Mouse (Mus musculus): Measurements from ENCODE around the gene Ing2. TPM values are rescaled to one million over a fixed set of nuclear protein-coding genes. Genes with fewer than 3 reads are reported as not detected.

Gene Ing2
- polyA plus RNA-seq (2015; fragmentation: Nextera tagmentation; extraction: Ambion mirVana), result 10.8 and 13.0 TPM in 2 replicates

DNA sequence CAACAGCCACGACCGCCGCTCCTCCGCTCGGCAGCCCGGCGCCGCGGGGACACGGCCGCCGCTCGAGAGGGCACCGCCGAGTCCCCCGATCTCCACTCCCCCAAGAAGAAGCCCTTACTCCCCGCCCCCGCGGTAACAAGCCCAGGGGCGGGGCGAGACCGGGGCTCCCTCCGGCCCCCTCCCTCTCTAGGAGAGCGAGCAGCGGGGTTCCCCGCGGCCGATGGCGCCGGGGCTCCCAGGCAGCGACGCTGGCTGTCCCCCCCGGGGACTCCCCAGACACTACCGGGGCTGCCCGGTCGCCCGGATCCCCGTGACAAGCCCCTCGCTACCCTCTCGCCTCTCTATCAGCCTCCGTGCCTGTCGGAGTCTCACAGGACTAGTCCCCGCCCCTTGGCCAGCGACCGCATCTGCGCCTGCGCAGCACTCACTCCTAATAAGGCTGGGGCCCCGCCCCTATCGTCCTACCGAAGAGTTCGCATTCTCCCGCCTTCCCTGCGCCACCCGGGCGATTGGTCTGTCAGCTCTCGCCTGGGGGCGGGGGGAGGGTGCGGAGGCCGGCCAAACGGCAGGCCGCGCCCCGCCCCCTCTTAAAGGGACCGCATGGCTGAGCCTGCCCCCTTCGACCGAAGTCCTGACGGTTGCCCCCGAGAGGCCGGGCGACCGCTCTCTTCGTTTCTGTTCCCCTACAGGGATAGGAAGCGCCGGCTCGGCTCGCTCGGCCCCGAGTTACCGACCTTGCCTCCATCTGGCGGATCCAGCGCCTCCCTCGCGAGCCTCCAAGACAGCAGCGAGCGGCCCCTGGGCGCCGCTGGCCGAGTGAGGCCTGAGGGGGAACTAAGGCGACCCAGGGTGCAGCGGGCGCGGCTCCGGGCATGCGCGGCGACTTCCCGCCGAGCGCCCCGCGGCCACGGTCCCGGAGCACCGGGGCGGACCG is at the start of gene Ing2:
Ing2 (minus strand) TSS at position 780 of the 934 bp plus-strand sequence.
- Histone ChIP-seq H3K27ac (peak within 1 kb of the TSS; percentile 99), H3K4me2 (peak within 1 kb of the TSS; percentile 80), H3K4me3 (replicated peaks) (peak within 1 kb of the TSS; percentile 99), H3K36me3 (no peaks in the 10 kb centered on the region), H3K9ac (peak within 1 kb of the TSS; percentile 94), H3K4me1 (peaks cover 16% of the 10 kb centered on the region), H3K27me3 (no peaks in the 10 kb centered on the region), H3K9me3 (replicated peaks) (no peaks in the 10 kb centered on the region)
- ATAC-seq (replicated peaks; ENCODE audit: low FRiP score), result peak; percentile 93
- under 1% methylated on average over 96 of the region's 106 CpGs for WGBS

DNA sequence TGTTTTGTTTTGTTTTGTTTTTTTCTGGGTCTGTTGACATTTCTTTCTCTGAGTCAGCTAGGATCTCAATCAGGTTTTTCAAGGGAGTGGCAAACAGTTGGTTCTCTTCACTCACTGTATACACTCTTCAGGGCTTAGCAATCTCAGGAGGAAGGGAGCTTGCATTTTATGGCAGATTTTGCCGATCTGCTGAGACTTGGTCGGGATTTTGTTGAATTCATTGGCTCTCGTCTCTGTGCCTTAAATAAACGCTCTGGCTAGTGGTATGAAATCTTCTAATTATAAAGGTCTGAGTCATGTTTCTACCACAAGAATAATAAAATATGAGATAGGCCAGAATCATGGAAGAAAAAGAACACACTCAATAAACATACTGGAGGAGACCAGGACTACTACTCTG is 46.3 kb upstream of the Ing2 start:
- Histone ChIP-seq H3K27ac (no peak overlapping the region), H3K9me3 (replicated peaks) (no peaks in the 10 kb centered on the region), H3K4me1 (0 out of 2 replicates have a peak, but pooled peaks cover 3% of the 10 kb centered on the region), H3K36me3 (no peaks in the 10 kb centered on the region), H3K9ac (no peak overlapping the region), H3K4me3 (replicated peaks) (no peak overlapping the region), H3K4me2 (no peak overlapping the region), H3K27me3 (no peaks in the 10 kb centered on the region)
- 38% methylated on average over 4 of the region's 4 CpGs for WGBS
- ATAC-seq (replicated peaks; ENCODE audit: low FRiP score), result no peak

DNA sequence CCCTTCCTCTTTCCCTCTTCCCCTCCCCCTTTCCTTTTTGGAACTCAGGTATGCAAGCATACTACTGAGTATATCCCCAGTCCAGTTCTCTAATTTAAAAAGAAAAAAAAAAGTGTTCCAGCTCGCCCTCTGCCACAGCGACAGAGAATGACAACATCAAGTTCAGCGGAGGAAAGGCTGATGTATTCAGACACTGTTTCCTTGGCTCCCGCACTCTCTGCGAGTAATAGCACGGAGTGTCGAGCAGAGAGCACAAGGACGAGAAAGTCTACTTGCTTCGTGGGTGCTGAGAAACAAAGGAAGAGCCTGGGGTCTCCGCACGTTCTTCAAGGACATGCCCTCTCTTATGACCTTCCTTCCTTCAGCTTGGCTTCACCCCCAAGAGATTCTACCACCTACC is 43.3 kb upstream of the Ing2 start:
- Histone ChIP-seq H3K4me2 (peak overlapping the region; percentile 16; the same call in 1 of the 2 replicates), H3K27ac (no peak overlapping the region), H3K36me3 (no peaks in the 10 kb centered on the region), H3K9me3 (replicated peaks) (no peaks in the 10 kb centered on the region), H3K4me1 (peaks cover 6% of the 10 kb centered on the region), H3K9ac (no peak overlapping the region), H3K27me3 (no peaks in the 10 kb centered on the region), H3K4me3 (replicated peaks) (no peak overlapping the region)
- ATAC-seq (replicated peaks; ENCODE audit: low FRiP score), result no peak
- 38% methylated on average over 11 of the region's 11 CpGs for WGBS

DNA sequence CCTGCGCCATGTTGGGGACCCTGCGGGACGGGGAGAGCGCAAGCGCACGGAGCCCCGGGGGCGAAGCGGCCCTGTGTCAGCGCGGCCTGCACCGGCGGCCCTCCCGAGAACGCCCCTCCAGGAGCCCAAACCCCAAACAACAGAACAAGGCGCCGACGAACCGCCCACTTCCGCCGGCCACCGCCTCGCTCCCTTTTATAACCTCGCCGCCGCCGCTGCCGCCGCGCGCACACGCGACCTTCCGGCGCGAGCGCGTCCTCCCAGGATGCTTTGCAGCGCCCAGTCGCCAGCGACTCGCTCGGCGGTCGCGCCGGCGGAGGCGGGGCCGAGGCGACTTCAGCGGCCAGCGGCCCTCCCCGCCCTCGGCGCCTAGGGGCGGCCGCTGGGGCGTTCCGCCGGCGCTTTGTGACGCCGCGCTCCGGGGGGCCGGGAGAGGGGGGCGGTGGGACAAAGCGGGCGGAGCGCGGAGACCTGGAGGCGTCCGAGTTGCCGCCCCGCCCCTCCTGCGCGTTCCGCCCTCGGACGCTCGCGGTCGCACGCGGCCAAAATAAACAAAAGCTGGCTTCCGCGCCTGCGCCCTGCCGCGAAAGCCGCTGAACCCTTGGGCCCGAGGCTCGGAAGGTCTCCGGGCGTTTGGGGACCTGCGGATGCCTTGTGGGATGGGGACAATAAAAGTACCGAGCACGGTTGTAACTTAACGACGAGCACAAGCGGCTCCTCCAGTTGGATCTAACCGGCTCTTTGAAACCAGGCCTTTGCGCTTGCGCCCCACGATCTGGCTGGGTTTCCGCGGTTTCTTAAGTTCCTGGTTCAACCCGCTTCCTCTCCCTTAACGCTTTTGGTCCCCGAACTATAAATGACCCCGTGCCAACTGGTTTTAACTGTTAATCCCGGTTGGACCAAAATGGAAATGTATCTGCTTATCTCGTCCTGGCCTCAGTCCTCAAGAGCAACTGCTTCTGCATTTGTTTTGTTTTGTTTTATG is 38.7 kb upstream of the Ing2 start, which contains the start of gene Cdkn2aip:
Cdkn2aip (minus strand) TSS at position 172 of the 985 bp plus-strand sequence.
- H3K27me3 ChIP-seq, result no peaks in the 10 kb centered on the region
- H3K27ac ChIP-seq, result peak within 1 kb of the TSS; percentile 98
- H3K4me1 ChIP-seq, result peaks cover 16% of the 10 kb centered on the region
- H3K9me3 ChIP-seq (replicated peaks), result no peaks in the 10 kb centered on the region
- peaks cover 17% of the 10 kb centered on the region for H3K36me3 ChIP-seq
- ATAC-seq (replicated peaks; ENCODE audit: low FRiP score), result peak; percentile 97
- under 1% methylated on average over 106 of the region's 114 CpGs for WGBS
- H3K4me2 ChIP-seq, result peak within 1 kb of the TSS; percentile 80
- peak within 1 kb of the TSS; percentile 70 for H3K4me3 ChIP-seq (replicated peaks)
- peak within 1 kb of the TSS; percentile 71 for H3K9ac ChIP-seq

DNA sequence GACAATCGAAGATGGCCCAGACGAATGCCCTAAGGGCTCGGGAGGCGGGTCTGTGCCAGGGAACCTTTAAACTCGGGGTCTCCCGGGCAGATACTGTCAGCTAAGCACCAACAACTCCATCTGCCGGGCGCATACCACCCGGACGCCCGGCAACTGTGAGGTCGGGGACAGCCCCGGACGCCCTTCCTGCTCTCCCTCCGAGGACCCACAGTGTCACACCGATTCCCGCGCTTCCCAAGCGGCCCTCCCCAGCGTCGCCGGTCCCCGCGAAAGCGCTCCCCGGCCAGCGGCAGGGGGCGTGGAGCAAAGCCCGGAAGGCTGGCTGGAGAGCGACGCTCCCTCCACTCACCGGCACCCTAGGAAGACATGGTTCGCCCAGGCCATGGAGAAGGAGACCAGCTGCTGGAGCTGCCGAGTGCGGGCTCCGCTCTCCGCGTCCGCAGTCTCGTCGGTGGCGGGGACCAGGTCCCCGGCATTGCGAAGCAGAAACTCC is 37.9 kb upstream of the Ing2 start:
- H3K9me3 ChIP-seq (replicated peaks), result no peaks in the 10 kb centered on the region
- whole genome bisulfite sequencing, result under 1% methylated on average over 44 of the region's 44 CpGs

DNA sequence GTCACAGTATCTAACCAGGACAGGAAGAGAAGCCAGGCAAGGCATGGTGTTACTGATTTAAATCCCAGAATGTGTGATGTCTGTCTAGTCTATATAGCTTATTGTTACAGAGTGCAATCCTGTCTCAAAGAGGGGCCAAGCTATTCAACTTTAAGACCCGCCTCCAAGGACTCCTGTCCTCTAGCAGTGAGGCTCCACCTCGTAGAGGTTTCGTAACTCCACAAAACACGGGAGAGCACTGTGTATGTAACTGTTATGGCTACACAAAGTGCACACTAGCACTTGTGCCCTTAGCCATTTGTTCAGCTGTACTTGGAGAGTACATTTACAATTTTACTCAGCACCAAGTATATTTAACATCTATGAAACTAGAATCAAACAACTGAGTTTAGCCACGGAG is 32.8 kb upstream of the Ing2 start:
- Histone ChIP-seq H3K9me3 (replicated peaks) (no peaks in the 10 kb centered on the region), H3K36me3 (peaks cover 56% of the 10 kb centered on the region), H3K9ac (no peak overlapping the region), H3K27ac (no peak overlapping the region), H3K4me3 (replicated peaks) (no peak overlapping the region), H3K27me3 (no peaks in the 10 kb centered on the region), H3K4me1 (peaks cover 10% of the 10 kb centered on the region; the same call in 1 of the 2 replicates), H3K4me2 (no peak overlapping the region)
- ATAC-seq (replicated peaks; ENCODE audit: low FRiP score), result 0 out of 2 replicates have a peak, but pooled peaks have one; percentile 33
- WGBS, result 88% methylated on average over 5 of the region's 5 CpGs

More for the DNA sequence above, 37.9 kb upstream of the Ing2 start:
- Histone ChIP-seq H3K4me1 (peaks cover 13% of the 10 kb centered on the region), H3K4me3 (replicated peaks) (peak overlapping the region; percentile 70), H3K36me3 (peaks cover 26% of the 10 kb centered on the region), H3K9ac (peak overlapping the region; percentile 71), H3K27me3 (no peaks in the 10 kb centered on the region), H3K4me2 (peak overlapping the region; percentile 80), H3K27ac (peak overlapping the region; percentile 98)
- peak; percentile 55 for ATAC-seq (replicated peaks; ENCODE audit: low FRiP score)

DNA sequence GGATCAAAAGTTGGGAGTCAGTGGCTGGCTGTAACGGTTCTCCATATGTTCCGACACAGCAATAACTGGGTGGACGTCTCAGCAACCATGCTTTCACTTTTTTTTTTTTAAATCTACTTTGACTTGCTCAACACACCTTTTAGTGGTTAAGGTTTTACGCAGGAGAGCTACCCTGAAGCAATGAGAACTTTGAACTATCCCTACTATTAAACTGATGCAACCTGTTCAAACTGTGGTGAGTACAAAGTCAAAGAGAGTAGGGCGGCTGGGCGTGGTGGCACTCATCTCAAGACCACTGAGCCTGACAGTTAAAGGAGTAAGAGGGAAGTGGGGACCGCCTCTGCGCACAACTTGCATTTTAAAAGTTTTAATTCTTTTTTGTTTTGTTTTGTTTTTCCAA is 31.4 kb upstream of the Ing2 start:
- no peak overlapping the region for H3K27ac ChIP-seq
- no peak for ATAC-seq (replicated peaks; ENCODE audit: low FRiP score)

DNA sequence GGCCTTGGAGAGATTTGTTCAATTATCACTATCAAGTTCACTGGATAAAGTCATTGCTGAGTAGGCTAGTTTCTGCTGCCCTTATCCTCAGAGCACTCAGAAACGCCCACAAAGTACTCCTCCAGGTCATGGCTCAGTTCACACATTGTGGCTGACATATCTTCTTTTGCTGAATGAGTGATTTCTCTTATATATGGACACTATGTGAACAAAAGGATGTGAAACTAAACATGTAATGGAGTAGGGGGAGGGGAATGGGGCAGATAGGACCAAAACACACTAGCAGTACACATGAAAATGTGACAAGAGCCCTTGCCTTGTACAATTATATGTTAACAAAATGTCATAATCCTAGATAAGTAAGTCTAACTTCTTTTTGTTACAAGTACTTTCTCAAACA is 27.0 kb upstream of the Ing2 start:
- no peak overlapping the region for H3K4me2 ChIP-seq
- no peak overlapping the region for H3K4me3 ChIP-seq (replicated peaks)
- H3K9me3 ChIP-seq (replicated peaks), result no peaks in the 10 kb centered on the region
- no peak overlapping the region for H3K9ac ChIP-seq
- no peak overlapping the region for H3K27ac ChIP-seq
- 40% methylated on average over 1 of the region's 1 CpGs for WGBS
- H3K4me1 ChIP-seq, result no peaks in the 10 kb centered on the region
- no peaks in the 10 kb centered on the region for H3K27me3 ChIP-seq
- ATAC-seq (replicated peaks; ENCODE audit: low FRiP score), result no peak
- peaks cover 23% of the 10 kb centered on the region for H3K36me3 ChIP-seq

More for the DNA sequence above, 31.4 kb upstream of the Ing2 start:
- Histone ChIP-seq H3K4me1 (0 out of 2 replicates have a peak, but pooled peaks cover 2% of the 10 kb centered on the region), H3K27me3 (no peaks in the 10 kb centered on the region), H3K4me3 (replicated peaks) (no peak overlapping the region), H3K9ac (no peak overlapping the region), H3K36me3 (peaks cover 51% of the 10 kb centered on the region), H3K9me3 (replicated peaks) (no peaks in the 10 kb centered on the region), H3K4me2 (no peak overlapping the region)
- WGBS, result 89% methylated on average over 8 of the region's 8 CpGs

DNA sequence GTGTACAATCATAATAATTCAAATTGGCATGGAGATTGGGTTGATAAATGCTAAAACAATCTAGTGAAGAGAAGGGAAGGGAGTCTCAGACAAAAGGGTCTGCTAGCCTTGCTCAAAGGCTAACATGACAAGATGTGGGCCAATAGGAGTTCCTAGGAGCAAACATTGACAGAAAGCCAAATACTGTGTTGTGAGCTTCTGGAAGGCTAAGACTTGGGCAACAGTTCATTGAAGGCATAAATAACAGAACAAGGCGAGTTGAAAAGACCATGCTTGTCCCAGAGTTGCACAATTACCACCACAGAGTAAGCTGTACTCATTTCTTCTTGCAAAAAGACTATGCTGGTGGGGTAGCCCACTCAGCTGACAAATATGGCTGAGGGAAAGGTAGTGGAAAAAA is 22.3 kb upstream of the Ing2 start:
- Histone ChIP-seq H3K4me1 (no peaks in the 10 kb centered on the region), H3K27ac (no peak overlapping the region), H3K9me3 (replicated peaks) (no peaks in the 10 kb centered on the region), H3K9ac (no peak overlapping the region), H3K4me2 (no peak overlapping the region), H3K27me3 (no peaks in the 10 kb centered on the region), H3K4me3 (replicated peaks) (no peak overlapping the region), H3K36me3 (no peaks in the 10 kb centered on the region)
- WGBS, result 71% methylated on average over 1 of the region's 1 CpGs
- no peak for ATAC-seq (replicated peaks; ENCODE audit: low FRiP score)

DNA sequence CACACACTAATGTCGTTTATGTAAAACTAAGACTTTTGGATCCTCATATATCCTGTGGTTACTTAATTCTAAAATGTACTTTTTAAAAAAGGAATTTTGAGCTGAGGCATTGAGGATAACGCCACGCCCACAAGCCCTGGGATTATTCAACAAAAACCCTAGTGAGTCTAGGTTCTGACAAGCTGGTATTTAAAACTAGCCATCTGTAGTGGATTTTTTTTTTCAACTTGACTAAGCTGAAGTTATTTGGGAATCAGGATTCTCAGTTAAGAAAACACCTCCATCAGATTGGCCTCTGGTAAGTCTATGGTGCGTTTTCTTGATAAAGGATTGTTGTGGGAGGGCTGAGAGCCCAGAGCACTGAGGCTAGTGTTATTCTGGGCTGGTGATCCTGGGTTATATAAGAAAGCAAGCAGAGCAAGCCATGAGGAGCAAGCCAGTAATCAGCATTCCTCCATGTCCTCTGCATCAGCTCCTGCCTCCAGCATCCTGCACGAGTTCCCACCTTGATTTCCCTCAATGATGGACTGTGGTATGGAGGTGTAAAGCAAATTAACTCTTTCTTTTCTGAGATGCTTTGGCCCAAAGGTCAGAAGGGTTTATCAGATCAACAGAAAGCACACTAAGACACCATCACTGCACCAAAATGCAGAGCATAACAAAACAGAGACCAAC is 20.2 kb upstream of the Ing2 start:
- no peaks in the 10 kb centered on the region for H3K9me3 ChIP-seq (replicated peaks)
- no peaks in the 10 kb centered on the region for H3K36me3 ChIP-seq
- no peak overlapping the region for H3K4me3 ChIP-seq (replicated peaks)
- no peak overlapping the region for H3K9ac ChIP-seq
- no peaks in the 10 kb centered on the region for H3K27me3 ChIP-seq
- H3K4me1 ChIP-seq, result no peaks in the 10 kb centered on the region
- no peak for ATAC-seq (replicated peaks; ENCODE audit: low FRiP score)
- H3K27ac ChIP-seq, result no peak overlapping the region
- H3K4me2 ChIP-seq, result no peak overlapping the region
- WGBS, result 77% methylated on average over 5 of the region's 5 CpGs

DNA sequence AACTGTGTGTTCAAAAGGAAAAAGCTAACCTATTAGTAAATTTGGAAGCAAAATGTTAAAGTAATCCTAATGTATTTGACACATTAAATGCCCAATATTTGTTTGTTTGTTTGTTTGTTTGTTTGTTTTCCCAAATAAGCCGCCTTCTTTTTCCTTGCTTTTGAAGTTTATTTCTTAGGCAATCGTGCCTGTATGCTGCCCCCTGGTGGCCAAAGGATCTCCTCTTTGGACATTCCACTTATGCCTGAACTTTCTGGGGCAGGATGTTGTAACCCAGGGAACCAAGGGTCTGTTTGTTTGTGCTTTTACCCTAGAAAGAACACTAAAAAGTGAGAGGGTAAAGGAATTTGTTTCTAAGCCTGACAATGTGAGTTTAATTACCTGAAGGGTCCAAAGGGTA is 17.8 kb upstream of the Ing2 start:
- no peaks in the 10 kb centered on the region for H3K27me3 ChIP-seq
- 16% methylated on average over 2 of the region's 2 CpGs for WGBS
- no peaks in the 10 kb centered on the region for H3K9me3 ChIP-seq (replicated peaks)
- no peak for ATAC-seq (replicated peaks; ENCODE audit: low FRiP score)
- H3K9ac ChIP-seq, result no peak overlapping the region
- no peak overlapping the region for H3K27ac ChIP-seq
- H3K4me2 ChIP-seq, result no peak overlapping the region
- H3K4me1 ChIP-seq, result no peaks in the 10 kb centered on the region
- no peak overlapping the region for H3K4me3 ChIP-seq (replicated peaks)
- H3K36me3 ChIP-seq, result no peaks in the 10 kb centered on the region
